Mouse (Mus musculus): Measurements from ENCODE around the gene Aldh4a1. TPM values are rescaled to one million over a fixed set of nuclear protein-coding genes. Genes with fewer than 3 reads are reported as not detected.

The Aldh4a1 gene
- polyA plus RNA-seq, 1 experiment from 2014 or later: 31.1 TPM

DNA sequence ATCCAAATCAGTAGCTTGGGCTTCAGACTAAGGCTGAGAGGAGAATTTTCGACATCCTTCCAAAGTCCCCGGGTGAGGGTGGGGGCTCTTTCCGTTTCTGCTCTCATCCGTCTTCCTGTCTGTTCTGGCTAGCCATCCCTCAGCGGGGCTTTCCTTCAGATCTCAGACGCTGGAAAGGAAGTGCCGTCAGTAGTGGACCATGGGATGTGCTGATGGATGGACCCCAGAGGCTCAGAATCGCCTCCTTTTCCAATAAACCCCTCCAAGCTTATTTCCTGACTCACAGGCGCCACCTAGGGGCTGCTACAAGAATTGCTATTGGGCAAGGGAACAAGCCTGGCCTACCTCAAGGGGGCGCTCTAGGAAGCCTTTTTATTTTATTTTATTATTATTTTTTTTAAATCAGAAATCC is 11.1 kb upstream of the Aldh4a1 start:
- Histone ChIP-seq H3K4me2 (ENCODE audit: low read length) (peak overlapping the region; percentile 51), H3K9me3 (ENCODE audit: control insufficient read depth, low read length) (peaks cover 3% of the 10 kb centered on the region; the same call in 1 of the 2 replicates), H3K27me3 (replicated peaks; ENCODE audit: control insufficient read depth, insufficient read depth, low read length) (no peaks in the 10 kb centered on the region), H3K4me3 (replicated peaks; ENCODE audit: low read length) (peak overlapping the region; percentile 23; the same call in 1 of the 2 replicates), H3K27ac (ENCODE audit: low read length) (no peak overlapping the region), H3K36me3 (ENCODE audit: control insufficient read depth, insufficient read depth) (peaks cover 11% of the 10 kb centered on the region), H3K9ac (replicated peaks; ENCODE audit: low read depth, low read length) (peak overlapping the region; percentile 41; the same call in 1 of the 2 replicates), H3K4me1 (replicated peaks; ENCODE audit: control insufficient read depth, insufficient read depth, low read length) (peaks cover 9% of the 10 kb centered on the region; the same call in 1 of the 2 replicates)
- peak; percentile 18; the same call in 1 of the 2 replicates for ATAC-seq
- 8% methylated on average over 10 of the region's 10 CpGs for WGBS

DNA sequence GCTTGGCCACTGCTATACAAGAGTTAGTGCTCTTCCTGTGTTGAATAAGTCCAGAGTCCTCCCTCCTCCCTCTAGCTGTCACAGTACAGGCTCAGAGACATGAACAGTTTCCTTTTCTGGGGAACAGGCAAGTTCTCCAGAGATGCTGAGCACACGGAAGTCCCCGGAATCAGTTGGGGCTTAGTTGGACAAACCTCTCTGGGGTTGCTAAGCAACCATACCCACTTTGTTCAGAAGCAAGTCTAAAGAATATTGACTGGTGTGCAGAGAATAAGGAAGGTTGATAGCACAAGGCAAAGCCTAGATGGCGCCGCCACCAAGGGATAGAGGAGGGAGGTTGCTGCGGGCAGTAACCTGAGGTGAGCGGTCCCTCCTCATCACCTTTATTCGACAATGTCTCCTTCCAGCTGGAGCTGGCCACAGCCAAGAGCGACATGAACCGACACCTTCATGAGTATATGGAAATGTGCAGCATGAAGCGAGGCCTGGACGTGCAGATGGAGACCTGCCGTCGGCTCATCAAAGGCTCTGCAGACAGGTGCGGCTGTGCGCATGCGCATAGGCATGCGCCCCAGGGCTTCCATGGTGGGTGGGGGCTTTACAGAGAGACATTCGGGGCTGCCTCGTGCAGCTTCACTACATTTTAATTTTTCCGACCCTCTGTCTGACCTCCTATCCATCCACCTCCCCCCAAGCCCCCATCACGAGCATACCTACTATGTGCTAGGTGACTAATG is 8.0 kb upstream of the Aldh4a1 start:
- Histone ChIP-seq H3K4me1 (replicated peaks; ENCODE audit: control insufficient read depth, insufficient read depth, low read length) (peaks cover 17% of the 10 kb centered on the region), H3K9me3 (ENCODE audit: control insufficient read depth, low read length) (peaks cover 3% of the 10 kb centered on the region; the same call in 1 of the 2 replicates), H3K36me3 (ENCODE audit: control insufficient read depth, insufficient read depth) (peaks cover 11% of the 10 kb centered on the region), H3K27me3 (replicated peaks; ENCODE audit: control insufficient read depth, insufficient read depth, low read length) (no peaks in the 10 kb centered on the region), H3K9ac (replicated peaks; ENCODE audit: low read depth, low read length) (no peak overlapping the region), H3K4me3 (replicated peaks; ENCODE audit: low read length) (no peak overlapping the region), H3K27ac (ENCODE audit: low read length) (no peak overlapping the region), H3K4me2 (ENCODE audit: low read length) (no peak overlapping the region)
- no peak for ATAC-seq
- WGBS: 90% methylated on average over 21 of the region's 21 CpGs

DNA sequence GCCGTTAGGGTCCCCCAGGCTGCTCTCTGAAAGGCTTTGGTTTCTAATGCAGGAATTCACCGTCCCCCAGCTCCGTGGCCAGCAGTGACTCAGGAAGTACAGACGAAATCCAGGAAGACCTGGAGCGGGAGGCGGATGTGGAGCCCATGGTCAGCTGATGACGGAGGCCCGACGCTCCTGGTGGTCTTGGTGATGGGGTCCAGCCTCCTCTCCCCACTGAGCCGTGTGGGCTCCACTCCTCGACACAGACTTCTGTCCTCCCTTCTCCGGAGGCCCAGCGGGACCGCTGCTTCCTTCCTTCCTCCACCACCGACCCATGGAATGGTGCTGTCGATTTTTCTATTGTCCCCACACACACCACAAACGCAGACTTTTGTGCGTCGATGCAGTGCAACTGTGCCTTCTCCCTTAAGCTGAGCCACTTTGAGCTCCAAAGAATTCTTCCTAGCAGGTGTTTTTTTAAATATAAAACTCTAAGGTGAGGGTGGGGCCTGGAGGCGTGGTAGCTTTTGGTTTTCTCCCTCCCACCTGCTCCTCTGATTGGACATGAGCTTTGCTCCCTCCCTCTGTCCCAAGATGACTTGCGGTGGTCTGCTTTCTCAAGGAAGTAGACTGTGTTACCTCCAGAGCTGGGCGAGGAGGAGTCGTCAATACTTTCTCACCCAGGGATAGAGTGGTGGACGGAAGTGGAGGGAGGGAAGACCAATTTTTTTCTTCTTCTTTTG is 6.2 kb upstream of the Aldh4a1 start:
- peak overlapping the region; percentile 58 for H3K4me3 ChIP-seq (replicated peaks; ENCODE audit: low read length)
- peak overlapping the region; percentile 68 for H3K4me2 ChIP-seq (ENCODE audit: low read length)
- peaks cover 17% of the 10 kb centered on the region for H3K4me1 ChIP-seq (replicated peaks; ENCODE audit: control insufficient read depth, insufficient read depth, low read length)
- peaks cover 11% of the 10 kb centered on the region for H3K36me3 ChIP-seq (ENCODE audit: control insufficient read depth, insufficient read depth)
- WGBS: 2% methylated on average over 24 of the region's 24 CpGs
- peak overlapping the region; percentile 69 for H3K9ac ChIP-seq (replicated peaks; ENCODE audit: low read depth, low read length)
- H3K9me3 ChIP-seq (ENCODE audit: control insufficient read depth, low read length): peaks cover 3% of the 10 kb centered on the region; the same call in 1 of the 2 replicates
- H3K27ac ChIP-seq (ENCODE audit: low read length): peak overlapping the region; percentile 77
- peak; percentile 90 for ATAC-seq
- no peaks in the 10 kb centered on the region for H3K27me3 ChIP-seq (replicated peaks; ENCODE audit: control insufficient read depth, insufficient read depth, low read length)

DNA sequence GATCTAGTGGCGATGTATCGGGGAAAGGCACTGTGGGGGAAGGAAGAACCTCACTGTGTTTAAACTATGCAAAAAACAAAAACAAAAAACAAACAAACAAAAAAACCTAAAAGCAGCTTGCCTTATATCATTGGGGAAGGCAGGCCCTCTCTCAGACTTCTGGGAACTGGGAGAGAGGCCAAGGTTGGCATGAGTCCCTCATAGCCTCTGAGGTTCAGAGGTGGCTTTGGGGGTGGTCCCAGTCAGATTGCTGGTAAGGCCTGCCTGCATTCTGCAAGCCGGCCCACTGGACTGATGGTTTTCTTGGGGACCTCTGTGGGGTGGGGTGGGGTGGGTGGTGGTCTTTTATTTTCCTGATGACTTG is 5.7 kb upstream of the Aldh4a1 start:
- peaks cover 3% of the 10 kb centered on the region; the same call in 1 of the 2 replicates for H3K9me3 ChIP-seq (ENCODE audit: control insufficient read depth, low read length)
- WGBS: 49% methylated on average over 3 of the region's 3 CpGs
- H3K4me3 ChIP-seq (replicated peaks; ENCODE audit: low read length): peak overlapping the region; percentile 58
- ATAC-seq: no peak
- 0 out of 2 replicates have a peak overlapping the region, but pooled peaks have one; percentile 37 for H3K9ac ChIP-seq (replicated peaks; ENCODE audit: low read depth, low read length)
- peaks cover 11% of the 10 kb centered on the region for H3K36me3 ChIP-seq (ENCODE audit: control insufficient read depth, insufficient read depth)
- peak overlapping the region; percentile 77 for H3K27ac ChIP-seq (ENCODE audit: low read length)
- peak overlapping the region; percentile 68 for H3K4me2 ChIP-seq (ENCODE audit: low read length)
- H3K27me3 ChIP-seq (replicated peaks; ENCODE audit: control insufficient read depth, insufficient read depth, low read length): no peaks in the 10 kb centered on the region
- peaks cover 19% of the 10 kb centered on the region for H3K4me1 ChIP-seq (replicated peaks; ENCODE audit: control insufficient read depth, insufficient read depth, low read length)

DNA sequence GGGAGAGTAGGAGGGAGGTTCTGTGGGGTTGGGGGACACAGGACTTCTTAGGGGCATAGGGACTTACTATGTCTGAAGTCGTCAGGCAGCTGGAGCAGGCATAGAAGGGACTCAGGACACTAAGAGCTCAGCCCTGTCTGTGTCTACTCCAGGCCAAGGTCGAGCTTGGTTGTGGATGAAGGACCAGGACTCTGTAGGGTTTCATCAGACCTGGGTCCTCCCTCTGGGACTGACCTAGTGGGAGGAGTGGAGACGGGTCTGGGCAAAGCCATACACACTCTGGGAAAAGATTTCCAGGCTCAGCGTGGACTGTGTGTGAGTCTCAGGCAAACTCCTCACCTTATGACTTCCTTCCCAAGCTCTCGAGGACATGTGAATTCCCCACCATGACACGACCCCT is 2.9 kb upstream of the Aldh4a1 start:
- no peak overlapping the region for H3K27ac ChIP-seq (ENCODE audit: low read length)
- WGBS: 75% methylated on average over 6 of the region's 6 CpGs
- no peak overlapping the region for H3K9ac ChIP-seq (replicated peaks; ENCODE audit: low read depth, low read length)
- no peak overlapping the region for H3K4me2 ChIP-seq (ENCODE audit: low read length)
- H3K4me3 ChIP-seq (replicated peaks; ENCODE audit: low read length): no peak overlapping the region
- no peaks in the 10 kb centered on the region for H3K27me3 ChIP-seq (replicated peaks; ENCODE audit: control insufficient read depth, insufficient read depth, low read length)
- no peaks in the 10 kb centered on the region for H3K9me3 ChIP-seq (ENCODE audit: control insufficient read depth, low read length)
- ATAC-seq: no peak
- no peaks in the 10 kb centered on the region for H3K36me3 ChIP-seq (ENCODE audit: control insufficient read depth, insufficient read depth)
- H3K4me1 ChIP-seq (replicated peaks; ENCODE audit: control insufficient read depth, insufficient read depth, low read length): peaks cover 35% of the 10 kb centered on the region

DNA sequence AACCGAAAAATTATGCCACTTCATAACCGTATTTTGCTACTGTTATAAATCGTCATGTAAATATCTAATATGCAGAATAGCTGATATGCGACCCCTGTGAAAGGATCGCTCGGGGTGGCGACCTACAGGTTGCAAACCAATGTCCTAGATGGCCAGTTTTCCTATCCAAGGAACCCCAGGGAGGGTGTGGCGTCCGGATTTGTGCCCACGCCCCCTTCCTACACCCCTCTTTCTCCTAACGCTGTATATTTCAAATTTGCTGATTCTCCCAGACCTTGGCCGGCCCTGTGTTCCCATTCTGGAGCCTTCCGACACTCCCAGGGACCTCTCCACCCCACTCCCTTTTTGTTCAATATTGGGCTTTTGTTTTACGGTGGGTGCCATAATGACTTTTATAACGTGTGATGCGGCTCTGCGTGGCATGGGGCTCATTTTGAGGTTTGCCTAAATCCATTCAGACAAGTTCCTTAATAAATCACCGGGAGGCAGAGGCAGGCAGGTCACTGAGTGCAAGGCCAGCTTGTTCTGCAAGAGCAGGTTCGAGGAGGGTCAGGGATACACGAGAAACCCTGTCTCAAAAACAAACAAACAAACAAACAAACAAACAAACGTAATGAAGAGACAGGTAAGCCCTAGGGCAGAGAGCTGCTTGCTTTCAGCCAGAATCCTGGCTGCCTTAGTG is 909 bp downstream of the Aldh4a1 start:
- ATAC-seq: no peak
- peak overlapping the region; percentile 88 for H3K4me2 ChIP-seq (ENCODE audit: low read length)
- WGBS: 22% methylated on average over 21 of the region's 21 CpGs

DNA sequence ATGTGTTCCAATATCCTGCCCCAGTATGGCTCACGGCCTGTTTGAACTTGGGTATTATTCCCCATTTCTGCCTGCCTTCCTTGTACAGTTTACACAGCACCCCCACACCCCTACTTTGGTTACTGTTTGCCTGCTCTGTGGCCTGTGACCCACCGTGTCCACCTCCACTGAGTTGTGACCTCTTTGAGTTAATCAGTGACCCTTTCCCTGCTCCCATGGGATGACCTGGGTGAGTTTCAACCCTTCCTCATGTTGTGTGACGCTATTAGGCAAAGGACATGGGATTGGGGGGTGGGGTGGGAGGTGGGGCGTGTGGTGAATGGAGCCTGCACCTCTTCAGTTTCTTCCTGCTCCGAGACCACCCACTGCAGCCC is 1.4 kb downstream of the Aldh4a1 start:
- Histone ChIP-seq H3K4me1 (replicated peaks; ENCODE audit: control insufficient read depth, insufficient read depth, low read length) (peaks cover 20% of the 10 kb centered on the region), H3K27ac (ENCODE audit: low read length) (no peak overlapping the region), H3K4me2 (ENCODE audit: low read length) (peak overlapping the region; percentile 88), H3K9me3 (ENCODE audit: control insufficient read depth, low read length) (no peaks in the 10 kb centered on the region), H3K9ac (replicated peaks; ENCODE audit: low read depth, low read length) (peak overlapping the region; percentile 87), H3K4me3 (replicated peaks; ENCODE audit: low read length) (peak overlapping the region; percentile 86), H3K27me3 (replicated peaks; ENCODE audit: control insufficient read depth, insufficient read depth, low read length) (no peaks in the 10 kb centered on the region), H3K36me3 (ENCODE audit: control insufficient read depth, insufficient read depth) (no peaks in the 10 kb centered on the region)
- 72% methylated on average over 5 of the region's 5 CpGs for WGBS
- no peak for ATAC-seq

More for the DNA sequence above, 909 bp downstream of the Aldh4a1 start:
- Histone ChIP-seq H3K36me3 (ENCODE audit: control insufficient read depth, insufficient read depth) (no peaks in the 10 kb centered on the region), H3K9ac (replicated peaks; ENCODE audit: low read depth, low read length) (peak overlapping the region; percentile 87), H3K4me3 (replicated peaks; ENCODE audit: low read length) (peak overlapping the region; percentile 86), H3K4me1 (replicated peaks; ENCODE audit: control insufficient read depth, insufficient read depth, low read length) (peaks cover 20% of the 10 kb centered on the region), H3K9me3 (ENCODE audit: control insufficient read depth, low read length) (no peaks in the 10 kb centered on the region), H3K27ac (ENCODE audit: low read length) (no peak overlapping the region), H3K27me3 (replicated peaks; ENCODE audit: control insufficient read depth, insufficient read depth, low read length) (no peaks in the 10 kb centered on the region)

DNA sequence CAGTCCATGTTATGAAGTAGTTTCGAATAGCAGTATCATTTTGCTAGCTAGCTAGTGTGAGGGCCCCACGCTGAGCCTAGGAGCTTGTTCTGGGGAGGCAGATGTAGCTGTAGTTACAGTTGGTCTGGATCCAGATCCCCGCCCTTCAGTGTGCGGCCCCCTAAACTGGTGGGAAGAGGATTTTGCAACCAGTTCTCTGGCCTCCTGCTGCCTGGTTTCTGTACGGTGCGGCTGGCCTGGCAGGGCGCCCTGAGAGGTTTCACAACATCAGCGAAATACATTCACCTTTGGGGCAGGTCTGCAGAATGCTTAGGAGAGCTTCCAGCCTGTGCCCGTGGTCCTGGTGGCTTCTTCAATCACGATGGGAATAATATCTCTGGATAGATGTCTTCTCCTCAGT is 2.0 kb downstream of the Aldh4a1 start:
- H3K4me3 ChIP-seq (replicated peaks; ENCODE audit: low read length): no peak overlapping the region
- no peaks in the 10 kb centered on the region for H3K9me3 ChIP-seq (ENCODE audit: control insufficient read depth, low read length)
- no peak overlapping the region for H3K27ac ChIP-seq (ENCODE audit: low read length)
- H3K27me3 ChIP-seq (replicated peaks; ENCODE audit: control insufficient read depth, insufficient read depth, low read length): no peaks in the 10 kb centered on the region
- no peak for ATAC-seq
- H3K4me2 ChIP-seq (ENCODE audit: low read length): 0 out of 2 replicates have a peak overlapping the region, but pooled peaks have one; percentile 88
- H3K4me1 ChIP-seq (replicated peaks; ENCODE audit: control insufficient read depth, insufficient read depth, low read length): peaks cover 20% of the 10 kb centered on the region
- 67% methylated on average over 10 of the region's 10 CpGs for WGBS
- no peak overlapping the region for H3K9ac ChIP-seq (replicated peaks; ENCODE audit: low read depth, low read length)
- H3K36me3 ChIP-seq (ENCODE audit: control insufficient read depth, insufficient read depth): no peaks in the 10 kb centered on the region

DNA sequence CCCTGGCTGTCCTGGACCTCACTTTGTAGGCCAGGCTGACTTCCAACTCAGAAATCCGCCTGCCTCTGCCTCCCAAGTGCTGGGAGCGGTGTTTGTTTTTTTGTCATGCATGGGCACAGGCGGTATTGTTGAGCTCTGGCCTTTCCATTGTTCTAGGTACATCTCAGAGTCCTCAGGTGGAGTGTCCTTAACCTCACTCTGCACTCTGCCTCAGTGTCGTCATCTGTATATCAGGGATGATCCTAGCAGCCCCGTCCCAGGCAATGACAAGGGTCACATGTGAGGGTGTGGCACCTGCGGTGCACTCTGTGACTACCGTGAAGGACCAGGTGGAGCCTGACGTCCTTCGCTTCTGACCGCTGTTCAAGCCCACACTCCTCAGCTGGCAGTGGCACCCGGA is 4.7 kb downstream of the Aldh4a1 start:
- Histone ChIP-seq H3K9me3 (ENCODE audit: control insufficient read depth, low read length) (no peaks in the 10 kb centered on the region), H3K4me1 (replicated peaks; ENCODE audit: control insufficient read depth, insufficient read depth, low read length) (peaks cover 13% of the 10 kb centered on the region), H3K4me2 (ENCODE audit: low read length) (no peak overlapping the region), H3K9ac (replicated peaks; ENCODE audit: low read depth, low read length) (no peak overlapping the region), H3K27me3 (replicated peaks; ENCODE audit: control insufficient read depth, insufficient read depth, low read length) (no peaks in the 10 kb centered on the region), H3K27ac (ENCODE audit: low read length) (no peak overlapping the region), H3K4me3 (replicated peaks; ENCODE audit: low read length) (no peak overlapping the region), H3K36me3 (ENCODE audit: control insufficient read depth, insufficient read depth) (no peaks in the 10 kb centered on the region)
- 94% methylated on average over 11 of the region's 11 CpGs for WGBS
- ATAC-seq: no peak

Measured in forebrain, embryonic 16.5 days (tissue).